Mouse (Mus musculus): ENCODE results near the gene Prr13.

The Prr13 gene

DNA sequence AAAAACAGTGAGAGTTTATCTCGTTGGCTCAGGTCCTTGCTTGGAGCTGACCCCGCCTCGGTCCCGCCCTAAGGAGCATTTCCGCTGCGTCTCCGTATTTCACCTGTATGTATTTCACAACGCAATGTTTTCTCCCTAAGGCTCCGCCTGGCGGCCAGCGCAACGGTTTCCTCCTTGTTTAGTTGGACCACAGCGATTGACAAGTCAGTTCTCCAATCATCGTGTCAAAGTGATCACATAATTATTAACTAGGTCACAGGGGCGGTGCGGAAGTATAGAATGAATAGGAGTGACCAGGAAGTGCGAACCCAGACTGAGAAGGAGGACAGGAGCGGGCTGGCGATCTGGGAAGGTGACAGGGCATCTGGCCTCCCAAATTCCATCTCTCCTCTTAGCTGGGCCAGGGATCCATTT lies at the start of gene Prr13:
Prr13 (plus strand) TSS at position 125 of the 414 bp plus-strand sequence.
- DNase-seq: peak; percentile 99

DNA sequence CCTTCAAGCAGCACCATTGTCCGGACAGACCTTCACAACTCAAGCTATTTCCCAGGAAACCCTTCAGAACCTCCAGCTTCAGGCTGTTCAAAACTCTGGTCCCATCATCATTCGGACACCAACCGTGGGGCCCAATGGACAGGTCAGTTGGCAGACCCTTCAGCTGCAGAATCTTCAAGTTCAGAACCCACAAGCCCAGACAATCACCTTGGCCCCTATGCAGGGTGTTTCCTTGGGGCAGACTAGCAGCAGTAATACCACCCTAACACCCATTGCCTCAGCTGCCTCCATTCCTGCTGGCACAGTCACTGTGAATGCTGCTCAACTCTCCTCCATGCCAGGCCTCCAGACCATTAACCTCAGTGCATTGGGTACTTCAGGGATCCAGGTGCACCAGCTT lies 49.5 kb upstream of the Prr13 start:
- DNase-seq: no peak

DNA sequence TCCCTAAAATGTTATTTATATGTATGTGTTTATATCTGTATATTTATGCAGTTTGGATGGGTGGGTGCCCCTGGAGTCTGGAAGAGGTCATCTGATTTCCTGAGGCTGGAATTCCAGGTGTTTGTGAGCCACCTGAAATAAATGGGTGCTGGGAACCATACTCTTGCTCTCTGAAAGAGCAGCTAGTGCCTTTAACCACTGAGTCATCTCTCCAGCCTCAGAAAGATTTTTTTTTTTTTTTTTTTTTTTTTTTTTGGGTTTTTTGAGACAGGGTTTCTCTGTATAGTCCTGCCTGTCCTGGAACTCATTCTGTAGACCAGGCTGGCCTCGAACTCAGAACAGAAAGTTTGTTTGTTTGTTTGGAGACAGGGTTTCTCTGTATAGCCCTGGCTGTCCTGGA lies 47.8 kb upstream of the Prr13 start:
- no peak for DNase-seq

DNA sequence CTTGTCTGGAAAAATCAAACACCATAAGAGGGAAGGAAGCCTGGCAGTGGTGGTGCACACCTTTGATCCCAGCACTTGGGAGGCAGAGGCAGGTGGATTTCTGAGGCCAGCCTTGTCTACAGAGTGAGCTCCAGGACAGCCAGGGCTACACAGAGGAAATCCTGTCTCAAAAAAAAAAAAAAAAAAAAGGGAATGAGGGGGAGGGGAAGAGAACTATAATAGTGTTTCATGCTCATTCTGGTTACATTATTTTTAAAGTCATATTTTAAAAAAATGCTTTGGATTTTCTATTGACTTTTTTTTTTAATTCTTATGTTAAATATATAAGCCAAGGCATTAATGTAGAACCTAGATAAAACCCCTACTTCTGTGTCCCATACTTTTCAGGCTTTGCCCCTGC lies 45.1 kb upstream of the Prr13 start:
- no peak for DNase-seq

DNA sequence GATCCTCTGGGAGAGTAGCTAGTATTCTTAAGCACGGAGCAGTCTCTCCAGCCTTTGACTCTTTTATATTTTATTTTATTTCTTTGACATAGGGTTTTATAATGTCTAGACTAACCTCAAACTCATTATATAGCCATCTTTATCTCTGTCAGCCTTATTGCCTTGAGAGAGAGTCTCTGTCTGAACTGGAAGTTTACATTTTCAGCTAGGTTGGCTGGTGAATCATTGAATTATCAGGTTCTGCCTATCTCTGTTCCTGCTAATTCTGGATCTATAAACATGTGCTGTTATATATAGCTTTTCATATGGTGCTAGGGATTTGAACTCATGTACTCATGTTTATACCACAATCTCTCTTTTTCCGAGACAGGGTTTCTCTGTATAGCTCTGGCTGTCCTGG lies 41.3 kb upstream of the Prr13 start:
- no peak for DNase-seq

DNA sequence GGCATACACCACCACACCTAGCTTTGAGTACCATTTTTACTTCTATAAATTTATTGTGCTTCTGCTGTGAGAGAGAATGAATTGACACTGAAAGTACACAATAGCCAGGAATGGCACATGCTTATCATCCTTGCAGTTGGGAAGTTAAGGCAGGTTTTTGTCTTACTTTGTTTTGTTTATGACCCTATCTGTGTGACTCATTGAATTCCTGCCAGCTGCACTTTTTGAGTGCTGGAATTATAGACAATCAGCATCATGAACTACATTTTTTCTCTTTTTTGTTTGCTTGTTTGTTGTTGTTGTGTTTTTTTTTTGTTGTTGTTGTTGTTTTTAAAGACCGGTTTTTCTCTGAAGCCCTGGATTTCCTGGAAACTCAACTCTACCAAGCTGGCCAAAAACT lies 37.8 kb upstream of the Prr13 start:
- no peak for DNase-seq

DNA sequence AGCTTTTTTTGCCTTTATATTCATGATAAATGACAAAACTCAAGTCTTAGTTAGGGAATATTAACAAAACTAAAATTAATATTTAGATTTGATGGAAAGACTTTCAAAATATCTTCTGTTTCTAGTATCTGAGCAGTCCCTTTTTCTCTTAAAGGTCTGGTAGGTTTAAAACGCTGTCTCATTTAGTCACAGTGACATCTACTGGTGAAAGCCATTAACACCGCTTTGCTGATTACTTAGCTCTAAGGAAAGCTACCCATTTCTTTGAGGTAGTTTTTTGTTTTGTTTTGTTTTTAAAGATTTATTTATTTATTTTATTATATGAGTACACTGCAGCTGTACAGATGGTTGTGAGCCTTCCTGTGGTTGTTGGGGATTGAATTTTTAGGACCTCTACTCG lies 37.4 kb upstream of the Prr13 start:
- peak; percentile 74 for DNase-seq

DNA sequence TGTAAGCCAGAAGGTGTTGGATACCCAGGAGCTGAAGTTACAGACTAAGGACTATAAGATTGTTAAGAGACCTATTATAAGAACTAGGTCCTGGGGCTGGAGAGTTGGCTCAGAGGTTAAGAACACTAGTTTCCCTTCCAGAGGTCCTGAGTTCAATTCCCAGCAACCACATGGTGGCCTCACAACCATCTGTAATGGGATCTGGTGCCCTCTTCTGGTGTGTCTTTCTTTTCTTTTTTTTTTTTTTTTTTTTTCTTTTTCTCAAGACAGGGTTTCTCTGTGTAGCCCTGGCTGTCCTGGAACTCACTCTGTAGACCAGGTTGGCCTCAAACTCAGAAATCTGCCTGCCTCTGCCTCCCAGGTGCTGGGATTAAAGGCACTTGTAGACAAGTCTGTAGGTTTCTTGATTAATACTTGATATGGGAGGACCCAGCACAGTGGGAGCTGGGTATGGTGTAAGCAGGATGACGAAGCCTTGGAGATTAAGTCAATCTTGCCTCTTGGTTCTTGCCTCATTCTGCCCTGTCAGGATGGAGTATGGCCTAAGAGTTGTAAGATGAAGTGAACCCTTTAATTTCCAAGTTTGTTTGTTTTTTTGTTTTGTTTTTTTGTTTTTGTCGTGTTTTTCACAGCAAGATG lies 35.1 kb upstream of the Prr13 start:
- DNase-seq: no peak

DNA sequence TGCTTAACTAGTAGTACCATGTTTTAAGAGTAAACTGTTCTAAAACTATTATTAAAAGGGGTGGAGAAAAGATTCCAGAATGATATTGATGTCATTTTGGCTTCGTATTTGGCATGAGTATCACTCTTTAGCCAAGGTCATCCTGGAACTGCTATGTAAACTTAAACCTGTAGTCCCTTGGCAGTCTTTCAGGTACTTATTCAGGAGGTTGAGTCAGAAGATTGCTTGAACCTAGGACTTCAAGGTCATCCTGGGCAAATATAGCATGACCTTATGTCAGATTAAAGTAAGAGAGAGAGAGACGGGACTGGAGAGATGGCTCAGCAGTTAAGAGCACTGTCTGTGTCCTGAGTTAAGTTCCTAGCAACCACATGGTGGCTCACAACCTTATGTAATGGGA lies 34.2 kb upstream of the Prr13 start:
- no peak for DNase-seq

DNA sequence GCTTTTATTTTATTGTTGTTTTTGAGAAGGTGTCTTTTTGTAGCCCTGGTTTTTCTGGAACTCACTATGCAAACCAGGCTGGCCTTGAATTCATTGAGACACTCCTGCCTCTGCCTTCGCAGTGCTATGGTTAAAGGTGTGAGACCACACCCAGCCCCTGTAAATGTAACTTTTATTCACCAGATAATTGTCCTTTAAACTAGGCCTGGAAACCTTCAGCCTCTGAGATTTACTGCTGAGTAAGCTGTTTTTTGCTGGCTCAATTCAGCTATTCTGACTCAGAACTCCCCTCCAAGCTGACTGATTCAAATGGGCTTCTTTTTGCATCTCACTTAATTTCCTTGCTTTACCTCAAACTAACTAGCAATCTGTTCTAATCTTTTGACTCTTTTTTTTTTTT lies 31.9 kb upstream of the Prr13 start:
- no peak for DNase-seq

DNA sequence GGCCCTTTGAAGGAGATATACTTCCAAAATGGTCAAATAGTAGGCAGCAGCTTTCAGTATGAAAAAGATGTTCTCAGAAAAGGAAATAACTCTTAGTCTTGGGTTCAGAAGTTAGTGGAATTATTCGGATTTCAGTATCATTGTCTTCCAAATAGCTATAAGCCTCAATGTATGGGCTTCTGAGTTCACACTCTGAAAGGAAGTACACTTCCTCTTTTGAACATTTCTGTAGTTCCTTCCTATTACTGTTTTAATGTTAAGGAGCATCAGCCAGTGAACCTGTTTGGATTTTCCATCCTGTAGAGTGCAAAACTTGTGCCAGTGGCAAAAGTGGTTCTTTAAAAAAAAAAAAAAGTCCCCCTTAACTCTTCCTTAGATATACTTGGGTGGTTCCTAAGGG lies 26.8 kb upstream of the Prr13 start:
- DNase-seq: no peak

DNA sequence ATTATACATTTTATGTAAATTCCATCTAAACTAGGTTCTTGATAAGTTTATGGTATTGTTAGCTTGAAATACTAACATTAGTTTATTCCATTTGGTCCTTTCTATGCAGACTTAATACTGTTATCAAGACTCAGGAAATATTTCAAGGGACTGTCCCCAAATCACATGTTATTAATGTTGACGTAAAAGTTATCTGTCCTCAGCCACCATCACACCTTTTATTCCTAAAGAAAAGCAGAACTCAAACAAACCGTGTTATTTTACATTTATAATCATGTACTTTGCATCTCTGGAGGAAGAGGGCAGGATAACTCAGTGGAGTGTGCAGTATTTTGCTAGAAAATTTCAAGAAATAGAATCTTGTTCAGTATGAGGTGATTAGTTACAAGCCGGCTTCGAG lies 25.7 kb upstream of the Prr13 start:
- DNase-seq: no peak

DNA sequence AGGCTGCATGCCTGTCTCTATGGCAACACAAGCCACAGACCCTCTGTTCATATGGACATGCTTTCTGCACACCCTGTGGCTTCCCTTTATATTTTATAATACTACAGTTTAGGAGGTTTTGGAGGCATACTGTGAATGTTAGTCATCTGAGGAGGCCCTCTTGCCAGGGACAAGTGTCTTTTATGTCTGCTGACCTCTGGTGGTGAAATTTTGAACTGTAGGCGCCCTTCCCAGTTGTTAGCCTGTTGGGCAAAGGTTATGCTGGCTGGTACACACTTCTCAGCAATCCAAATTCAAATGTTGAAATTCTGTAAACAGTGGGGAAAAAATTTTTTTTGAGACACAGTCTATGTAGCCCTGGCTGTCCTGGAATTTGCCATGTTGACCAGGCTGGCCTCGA lies 16.3 kb upstream of the Prr13 start:
- peak; percentile 85 for DNase-seq

DNA sequence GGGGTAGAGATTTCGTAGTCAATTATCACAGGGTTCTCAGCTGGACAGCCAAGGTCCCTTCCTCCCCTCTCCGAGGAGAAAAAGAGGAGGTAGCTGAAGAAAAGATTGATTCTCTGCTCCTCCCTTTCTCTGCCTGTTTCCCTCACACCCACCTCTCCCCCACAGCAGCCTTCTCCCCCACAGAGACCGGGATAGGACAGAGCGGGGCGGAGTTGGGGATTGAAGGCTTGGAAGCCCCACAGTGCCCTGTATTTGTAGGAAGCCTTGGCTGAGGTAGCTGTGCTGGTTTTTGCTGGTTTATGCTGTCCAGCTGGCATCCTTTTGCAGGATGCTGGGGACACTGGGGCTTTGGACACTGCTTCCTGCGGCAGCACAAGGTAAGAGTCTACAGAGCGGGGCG lies 13.7 kb upstream of the Prr13 start, which contains the start of gene Amhr2:
Amhr2 (plus strand) TSS at position 222 of the 400 bp plus-strand sequence.
- DNase-seq: no peak

DNA sequence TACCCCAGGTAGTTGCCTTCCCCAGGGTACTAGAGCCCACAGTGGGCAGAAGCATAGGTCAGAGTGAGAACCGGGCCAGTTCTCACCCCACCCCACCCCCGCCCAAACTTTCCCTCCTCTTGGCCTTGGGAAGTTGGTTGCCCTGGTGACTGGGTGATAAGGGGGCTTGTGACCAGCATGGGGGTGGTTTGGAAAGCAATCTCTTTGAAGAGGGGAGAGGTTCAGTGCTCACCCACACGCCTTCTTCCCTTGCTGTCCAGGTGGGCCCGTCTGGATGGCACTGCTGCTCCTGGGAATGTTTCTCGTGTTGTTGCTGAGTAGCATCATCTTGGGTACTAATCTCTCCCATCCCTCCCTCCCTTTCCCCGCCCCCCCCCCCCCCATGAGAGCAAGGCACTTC lies 12.4 kb upstream of the Prr13 start:
- no peak for DNase-seq

DNA sequence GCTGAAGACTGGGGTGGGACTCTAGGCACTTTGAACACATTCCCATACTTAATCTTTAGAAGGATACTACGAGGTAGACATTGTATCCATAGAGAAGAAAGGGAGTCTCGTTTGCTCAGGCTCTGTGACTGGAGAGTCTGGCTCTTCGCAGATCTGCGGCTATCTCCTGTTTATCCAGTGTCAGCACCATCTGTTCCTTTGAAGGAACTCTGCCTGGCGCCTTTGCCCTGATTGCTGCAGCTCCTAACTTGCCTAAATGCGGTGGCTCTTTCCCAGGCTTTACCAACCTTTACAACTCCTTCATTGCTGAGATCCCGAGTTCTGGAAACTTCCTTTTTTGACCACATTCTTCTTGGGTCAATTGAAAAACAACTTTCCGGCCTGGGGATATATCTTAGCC lies 9.5 kb upstream of the Prr13 start:
- DNase-seq: no peak

DNA sequence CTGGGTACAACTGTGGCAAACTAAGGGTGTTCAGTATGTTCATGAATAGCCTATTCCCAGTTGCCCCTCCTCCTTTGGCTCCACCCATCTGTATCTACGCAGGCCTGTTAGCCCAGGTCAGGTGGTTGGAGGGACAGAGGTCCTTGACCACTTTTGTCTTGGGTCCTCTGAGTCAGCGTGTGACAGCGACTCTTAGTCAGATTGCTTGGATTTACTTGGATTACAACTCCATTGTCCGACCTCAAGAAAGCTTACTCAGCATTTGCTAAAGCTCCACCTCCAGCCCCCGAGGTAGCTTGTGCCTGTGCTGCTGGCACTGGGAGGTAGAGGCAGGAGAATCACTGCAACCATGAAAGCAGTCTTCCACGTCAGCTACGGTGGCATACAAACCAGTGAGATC lies 7.9 kb upstream of the Prr13 start:
- DNase-seq: peak; percentile 44

DNA sequence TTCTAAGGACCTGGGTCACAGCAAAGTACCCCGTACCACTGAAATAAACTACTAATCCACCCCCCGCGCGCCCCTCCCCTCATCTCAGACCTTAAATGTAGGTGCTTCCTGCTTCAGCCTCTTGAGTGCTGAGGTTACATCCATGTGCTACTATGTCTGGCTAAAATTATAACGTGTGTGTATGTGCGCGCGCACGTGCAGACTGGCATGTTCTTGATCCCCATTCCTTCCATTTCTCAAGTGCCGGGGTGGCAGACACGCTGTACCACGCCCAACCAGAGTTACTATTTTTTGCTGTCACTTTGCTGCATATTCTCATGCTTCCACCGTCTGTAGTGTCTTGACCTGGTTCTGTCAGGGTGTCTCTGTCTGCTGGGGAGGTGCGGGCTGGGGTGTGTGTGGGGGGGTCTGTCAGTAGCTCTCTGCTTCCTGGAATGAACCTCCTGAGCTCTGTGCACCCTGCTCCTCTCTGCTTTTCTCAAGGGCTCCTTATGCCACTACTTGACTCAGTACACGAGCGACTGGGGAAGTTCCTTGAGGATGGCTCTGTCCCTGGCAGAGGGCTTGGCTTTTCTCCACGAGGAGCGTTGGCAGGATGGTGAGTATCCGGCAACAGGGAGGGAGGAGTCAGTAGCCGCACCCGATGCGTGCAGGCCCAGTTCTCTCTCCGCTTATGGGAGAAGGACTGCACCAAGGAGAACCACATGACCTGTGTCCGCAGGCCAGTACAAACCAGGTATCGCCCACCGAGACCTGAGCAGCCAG lies 7.0 kb upstream of the Prr13 start:
- DNase-seq: no peak

DNA sequence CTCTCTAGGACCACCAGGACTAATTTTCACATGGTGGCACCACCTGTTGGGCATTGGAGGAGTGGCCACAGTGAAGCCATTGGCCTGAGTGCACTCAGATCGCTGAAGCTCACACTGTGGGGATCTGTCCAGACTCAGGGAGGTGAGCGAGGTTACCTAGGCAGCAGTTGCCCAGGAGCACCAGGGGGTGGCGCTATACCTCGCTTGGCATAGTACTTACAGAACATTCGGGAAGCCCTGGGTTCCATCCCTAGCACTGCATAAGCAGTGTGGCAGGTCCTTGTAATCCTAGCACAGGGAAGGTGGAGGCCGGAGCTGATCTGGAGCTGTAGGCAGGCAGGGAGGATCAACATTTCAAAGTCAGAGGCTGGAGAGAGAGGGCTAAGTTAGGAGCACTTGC lies 2.8 kb upstream of the Prr13 start:
- peak; percentile 60 for DNase-seq

DNA sequence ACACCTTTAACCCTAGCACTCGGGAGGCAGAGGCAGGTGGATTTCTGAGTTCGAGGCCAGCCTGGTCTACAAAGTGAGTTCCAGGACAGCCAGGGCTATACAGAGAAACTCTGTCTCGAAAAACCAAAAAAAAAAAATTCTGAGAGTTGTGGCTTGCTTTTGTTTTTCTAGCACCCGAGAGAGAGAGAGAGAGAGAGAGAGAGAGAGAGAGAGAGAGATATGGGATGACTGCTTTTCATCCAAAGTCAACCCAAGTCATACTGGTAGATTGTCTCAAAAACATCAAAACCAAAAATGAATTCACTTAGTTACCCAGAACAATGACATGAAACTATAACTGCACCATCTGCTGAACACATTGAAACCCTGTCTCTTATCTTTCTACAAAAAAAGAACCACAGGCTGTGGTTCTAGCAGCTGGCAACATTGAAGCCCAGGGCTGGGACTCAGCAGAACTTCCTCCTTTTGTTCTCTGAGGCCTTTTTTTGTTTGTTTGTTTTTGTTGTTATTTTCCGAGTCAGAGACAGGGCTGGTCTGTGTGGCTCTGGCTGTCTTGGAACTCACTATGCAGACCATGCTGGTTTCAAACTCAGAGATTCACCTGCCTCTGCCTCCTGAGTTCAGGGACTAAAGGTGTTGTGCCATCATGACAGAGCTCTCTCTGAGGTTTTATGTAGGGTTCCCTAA lies 635 bp upstream of the Prr13 start:
- no peak for DNase-seq

DNA sequence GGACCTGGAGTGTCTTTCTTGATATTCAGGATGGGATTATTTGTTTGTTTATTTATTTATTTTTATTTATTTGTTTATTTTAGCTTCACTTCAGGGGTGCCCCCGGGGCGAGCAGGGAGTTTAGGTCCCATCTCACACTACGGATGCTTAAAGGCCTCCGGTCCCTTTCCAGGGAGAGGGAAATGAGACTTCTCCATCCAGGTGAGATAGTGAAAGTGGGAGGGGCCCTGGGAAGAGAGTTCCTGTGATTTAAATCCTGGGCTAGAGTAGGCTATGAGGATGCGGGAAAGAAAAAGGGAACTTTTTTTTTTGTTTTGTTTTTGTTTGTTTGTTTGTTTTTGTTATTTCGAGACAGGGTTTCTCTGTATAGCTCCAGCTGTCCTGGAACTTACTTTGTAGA lies 553 bp downstream of the Prr13 start:
- no peak for DNase-seq

DNA sequence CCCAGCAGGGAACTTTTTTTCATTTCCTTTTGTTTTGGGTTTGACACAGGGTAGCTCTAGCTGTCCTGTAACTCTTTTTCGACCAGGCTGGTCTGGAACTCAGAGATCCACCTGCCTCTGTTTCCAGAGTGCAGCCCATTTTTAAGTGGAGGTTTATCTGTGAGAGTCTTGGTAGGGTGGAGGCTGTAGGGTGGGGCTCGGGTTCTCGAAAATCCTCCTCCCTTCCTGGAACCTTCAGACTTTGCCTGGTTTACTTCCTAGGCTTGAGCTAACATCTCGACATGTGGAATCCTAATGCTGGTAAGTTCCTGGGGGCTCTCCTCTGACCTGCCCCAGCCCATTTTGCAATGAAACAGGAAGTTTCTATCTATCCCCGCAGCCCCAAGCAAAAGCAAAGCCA lies 1.0 kb downstream of the Prr13 start:
- DNase-seq: no peak

DNA sequence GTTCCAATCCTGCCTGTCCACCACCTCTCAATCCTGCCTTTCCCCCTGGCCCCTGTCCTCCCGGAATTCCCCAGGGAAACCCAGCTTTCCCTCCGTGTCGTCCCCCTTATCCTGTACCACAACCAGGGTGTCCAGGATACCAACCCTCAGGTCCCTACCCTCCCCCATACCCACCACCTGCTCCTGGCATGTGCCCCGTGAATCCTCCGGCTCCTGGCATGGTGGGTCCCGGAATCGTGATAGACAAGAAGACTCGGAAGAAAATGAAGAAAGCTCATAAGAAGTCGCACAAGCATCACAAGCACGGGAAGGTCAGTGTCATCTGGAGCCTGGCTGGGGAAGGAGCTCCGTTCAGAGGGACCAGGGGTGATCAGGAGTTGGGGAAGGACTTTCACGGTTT lies 1.6 kb downstream of the Prr13 start:
- DNase-seq: no peak

DNA sequence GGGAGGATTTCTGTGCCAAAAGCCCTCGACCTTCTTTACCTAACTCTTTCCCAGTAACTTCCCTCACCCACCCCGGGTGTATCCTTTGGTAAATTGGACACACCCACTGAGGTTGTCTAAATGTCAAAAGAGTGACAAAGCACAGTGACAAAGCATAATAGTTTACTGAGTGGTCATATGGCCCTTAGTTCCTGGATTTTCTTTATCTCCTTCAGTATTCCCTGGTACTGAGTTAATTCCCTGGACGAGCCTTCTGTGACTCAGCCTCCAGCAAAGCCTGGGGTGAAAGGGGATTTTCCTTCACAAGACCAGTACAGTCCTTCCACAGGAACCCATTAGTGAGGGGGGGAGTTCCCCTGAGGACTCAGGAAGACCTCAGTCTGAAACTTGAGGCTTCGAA lies 2.1 kb downstream of the Prr13 start:
- no peak for DNase-seq

Data from retina, postnatal 1 day (tissue).